Mouse (Mus musculus) CH12F3 (cell line): ENCODE data around the gene Tbc1d8.

ENCODE experiments used
- in situ Hi-C: fragments of 300-500 bp; cut with MboI; formaldehyde crosslinking; loops from 2 replicates; pipeline ENCODE4 v1.14.3; 2020; ENCODE audit warnings: low sequenced_read_pairs

Gene Tbc1d8

GRCm38 (mm10) chr1:39327546-39327945 lies 151.0 kb downstream of the Tbc1d8 start:
- in situ Hi-C loops, result loop anchor here (25.0 kb wide), 1 partner anchor 315 kb away; no protein-coding TSS in a partner anchor

DNA sequence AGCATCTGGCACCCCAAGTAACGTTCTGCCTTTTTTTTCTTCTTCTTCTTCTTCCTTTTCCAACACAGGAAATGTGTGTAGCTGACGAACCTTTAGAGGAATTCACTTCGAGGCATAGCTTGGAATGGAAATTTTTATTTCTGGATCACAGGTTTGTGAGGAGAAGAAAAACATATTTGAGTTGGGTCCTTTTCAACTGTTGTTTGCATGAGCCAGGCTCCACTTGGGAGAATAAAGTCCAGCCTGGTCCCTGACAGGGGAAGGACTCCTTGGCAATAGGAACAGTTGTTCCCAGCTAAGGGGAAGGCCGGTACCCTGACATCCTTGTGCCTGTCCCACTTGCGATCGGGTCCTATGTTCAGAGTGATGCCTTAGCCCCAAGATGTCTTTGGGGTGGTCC lies 153.3 kb downstream of the Tbc1d8 start:
- in situ Hi-C loops, result loop anchor here (25.0 kb wide), 1 partner anchor 313 kb away; no protein-coding TSS in a partner anchor

GRCm38 (mm10) chr1:39321954-39322353 lies 156.6 kb downstream of the Tbc1d8 start:
- in situ Hi-C loops, result no loop called here
